Mouse (Mus musculus): ENCODE data around the gene Gtf2b. TPM values are rescaled to one million over a fixed set of nuclear protein-coding genes. Genes with fewer than 3 reads are reported as not detected.
A peak's percentile ranks its signal among the peaks of the same experiment; 100 is the strongest.

Gtf2b gene
- 10 to 100 TPM; 63.9 to 69.3 TPM for total RNA-seq (2021)
- long read RNA-seq, experiment 1, transcript Gtf2b-201 (7 exons, 1,455 nt) = major isoform, 31 of 34 reads
- long read RNA-seq, experiment 1, partial matches to known transcripts = 3 of 34 reads
- long read RNA-seq, experiment 1, other reads (novel, unspliced or antisense) = 0 of 34 reads
- long read RNA-seq, experiment 2, transcript Gtf2b-201 (7 exons, 1,455 nt) = major isoform, 37 of 51 reads
- long read RNA-seq, experiment 2, partial matches to known transcripts = 8 of 51 reads
- long read RNA-seq, experiment 2, other reads (novel, unspliced or antisense) = 3 of 51 reads

GRCm38 (mm10) chr3:142764995-142765777 is at the start of gene Gtf2b:
Gene Gtf2b, plus strand, starts transcription at chr3:142765045.
- peak; percentile 94 to 96 for DNase-seq (ENCODE audit: low spot score in 2 of 2)

GRCm38 (mm10) chr3:142725481-142725880 is 39.4 kb upstream of the Gtf2b start:
- DNase-seq (ENCODE audit: low spot score in 2 of 2) = no peak

- DNase-seq (ENCODE audit: low spot score in 2 of 2) = no peak
Measured at GRCm38 (mm10) chr3:142725969-142726672, 38.7 kb upstream of the Gtf2b start.

- no peak for DNase-seq (ENCODE audit: low spot score in 2 of 2)
Measured at GRCm38 (mm10) chr3:142734291-142734690, 30.6 kb upstream of the Gtf2b start.

- no peak for DNase-seq (ENCODE audit: low spot score in 2 of 2)
Measured at GRCm38 (mm10) chr3:142740896-142741295, 23.9 kb upstream of the Gtf2b start.

GRCm38 (mm10) chr3:142743973-142744898 is 20.6 kb upstream of the Gtf2b start:
- no peak for DNase-seq (ENCODE audit: low spot score in 2 of 2)

GRCm38 (mm10) chr3:142745076-142745475 is 19.8 kb upstream of the Gtf2b start:
- no peak for DNase-seq (ENCODE audit: low spot score in 2 of 2)

GRCm38 (mm10) chr3:142747673-142748072 is 17.2 kb upstream of the Gtf2b start:
- no peak for DNase-seq (ENCODE audit: low spot score in 2 of 2)

- no peak for DNase-seq (ENCODE audit: low spot score in 2 of 2)
Measured at GRCm38 (mm10) chr3:142749131-142749530, 15.7 kb upstream of the Gtf2b start.

GRCm38 (mm10) chr3:142755132-142755867 is 9.5 kb upstream of the Gtf2b start:
- no peak for DNase-seq (ENCODE audit: low spot score in 2 of 2)

- no peak for DNase-seq (ENCODE audit: low spot score in 2 of 2)
Measured at GRCm38 (mm10) chr3:142757841-142758240, 7.0 kb upstream of the Gtf2b start.

GRCm38 (mm10) chr3:142758593-142758992 is 6.3 kb upstream of the Gtf2b start:
- DNase-seq (ENCODE audit: low spot score in 2 of 2) = no peak

- no peak for DNase-seq (ENCODE audit: low spot score in 2 of 2)
Measured at GRCm38 (mm10) chr3:142760356-142760755, 4.5 kb upstream of the Gtf2b start.

- no peak for DNase-seq (ENCODE audit: low spot score in 2 of 2)
Measured at GRCm38 (mm10) chr3:142765778-142766165, 927 bp downstream of the Gtf2b start.

GRCm38 (mm10) chr3:142768498-142768897 is 3.7 kb downstream of the Gtf2b start:
- no peak for DNase-seq (ENCODE audit: low spot score in 2 of 2)

GRCm38 (mm10) chr3:142770518-142770917 is 5.7 kb downstream of the Gtf2b start:
- no peak for DNase-seq (ENCODE audit: low spot score in 2 of 2)

- no peak for DNase-seq (ENCODE audit: low spot score in 2 of 2)
Measured at GRCm38 (mm10) chr3:142773538-142774191, 8.8 kb downstream of the Gtf2b start.

- DNase-seq (ENCODE audit: low spot score in 2 of 2) = no peak
Measured at GRCm38 (mm10) chr3:142777227-142777626, 12.4 kb downstream of the Gtf2b start.

GRCm38 (mm10) chr3:142786423-142787072 is 21.7 kb downstream of the Gtf2b start:
- DNase-seq (ENCODE audit: low spot score in 2 of 2) = no peak

All from adrenal gland, postnatal 4 days (tissue).